Mouse (Mus musculus) adrenal gland, adult 18-20 months (tissue): ENCODE data around the gene Lsamp. TPM values are rescaled to one million over a fixed set of nuclear protein-coding genes. Genes with fewer than 3 reads are reported as not detected.

ENCODE experiments used
- DNase-seq, 2 experiments: peaks; one replicate each; pipeline ENCODE4 v3.0.0; 2021 to 2022; ENCODE audit warnings: low spot score in 2 of 2
- total RNA-seq, 2 experiments: library from RNA; stranded (reverse); gene quantifications; 1 replicate in 1 of 2; 2 replicates in 1 of 2; pipeline ENCODE4 v1.2.3; 2021

Gene Lsamp
- total RNA-seq, 2 experiments from 2014 or later, result 5.9 to 9.4 TPM

GRCm38 (mm10) chr16:41524266-41524665 lies 1540.1 kb downstream of the Lsamp start:
- no peak for DNase-seq

DNA sequence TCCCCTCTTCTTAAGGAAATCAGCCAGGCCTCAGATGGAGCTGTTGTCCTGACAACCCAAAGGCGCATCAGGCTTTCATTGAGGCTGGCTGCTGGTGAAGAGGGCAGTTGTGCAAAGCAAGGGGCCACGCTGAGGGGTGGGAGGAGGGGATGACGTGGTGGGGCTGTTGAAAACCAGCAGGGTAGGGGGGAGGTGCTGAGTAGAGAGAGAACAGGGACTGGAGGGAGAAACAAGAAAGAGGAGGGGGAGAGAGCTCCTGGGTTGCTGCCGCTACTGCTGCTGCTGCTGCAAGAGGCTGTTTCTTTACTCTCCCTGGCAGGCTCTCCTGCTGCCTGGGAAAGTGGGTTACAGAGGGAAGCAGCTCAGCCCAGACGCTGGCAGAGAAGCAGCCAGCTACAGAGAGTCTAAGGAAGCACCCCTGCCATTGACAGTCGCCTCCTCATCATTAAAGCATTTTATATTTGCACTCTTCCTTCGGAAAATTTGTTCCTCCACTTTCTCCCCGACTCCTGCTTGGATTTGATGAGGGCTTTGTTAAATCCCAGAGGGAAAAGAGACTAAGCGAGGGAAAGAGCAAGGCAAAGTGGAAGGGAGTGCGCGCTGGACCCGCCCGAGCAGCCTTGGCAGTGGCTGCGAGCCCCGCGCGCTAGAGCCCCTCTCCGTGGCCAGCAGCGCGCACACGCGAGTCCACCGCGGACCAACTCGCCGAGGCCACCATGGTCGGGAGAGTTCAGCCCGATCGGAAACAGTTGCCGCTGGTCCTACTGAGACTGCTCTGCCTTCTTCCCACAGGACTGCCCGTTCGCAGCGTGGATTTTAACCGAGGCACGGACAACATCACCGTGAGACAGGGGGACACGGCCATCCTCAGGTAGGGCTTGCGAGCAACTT lies 1548.7 kb downstream of the Lsamp start:
- DNase-seq, result no peak

GRCm38 (mm10) chr16:41533686-41534085 lies 1549.5 kb downstream of the Lsamp start:
- no peak for DNase-seq

DNA sequence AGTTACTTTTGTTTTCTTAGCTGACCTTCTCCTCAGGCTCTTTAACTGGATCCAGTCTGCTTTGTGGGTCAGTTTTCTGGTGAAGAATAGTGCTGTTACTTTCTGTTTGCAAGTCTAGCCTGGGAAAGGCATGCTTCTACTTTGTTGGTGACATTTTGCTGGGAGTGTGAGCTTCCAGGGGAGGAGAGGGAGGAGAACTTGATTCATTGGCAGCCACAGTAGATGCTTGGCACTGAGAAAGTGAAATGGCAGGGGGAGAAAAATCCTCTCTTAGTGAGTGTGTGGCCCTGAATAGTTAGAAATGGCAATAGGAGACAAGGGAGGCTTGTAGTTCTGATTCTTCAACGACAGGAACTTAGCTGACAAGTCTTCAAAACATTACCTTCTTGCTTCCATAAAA lies 1551.6 kb downstream of the Lsamp start:
- no peak for DNase-seq

DNA sequence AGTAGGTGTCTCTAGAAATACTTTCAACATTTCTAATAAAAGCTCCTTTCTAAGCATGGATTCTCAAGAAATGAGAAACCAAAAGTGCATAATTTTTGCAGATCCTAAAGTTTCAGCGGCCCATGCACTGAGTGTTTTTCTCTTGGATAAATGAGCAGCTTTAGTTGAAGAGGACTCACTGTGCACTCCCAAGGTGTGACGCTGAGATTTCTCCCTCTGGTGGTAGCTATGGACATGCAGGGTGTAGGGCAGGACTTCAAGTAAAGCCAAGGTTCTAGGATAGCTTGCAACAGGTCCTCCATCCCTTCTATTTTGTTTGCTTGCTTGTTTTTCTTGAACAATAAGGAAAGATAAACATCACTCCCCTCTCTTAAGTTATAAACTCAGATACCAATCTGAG lies 1558.5 kb downstream of the Lsamp start:
- DNase-seq, result no peak

DNA sequence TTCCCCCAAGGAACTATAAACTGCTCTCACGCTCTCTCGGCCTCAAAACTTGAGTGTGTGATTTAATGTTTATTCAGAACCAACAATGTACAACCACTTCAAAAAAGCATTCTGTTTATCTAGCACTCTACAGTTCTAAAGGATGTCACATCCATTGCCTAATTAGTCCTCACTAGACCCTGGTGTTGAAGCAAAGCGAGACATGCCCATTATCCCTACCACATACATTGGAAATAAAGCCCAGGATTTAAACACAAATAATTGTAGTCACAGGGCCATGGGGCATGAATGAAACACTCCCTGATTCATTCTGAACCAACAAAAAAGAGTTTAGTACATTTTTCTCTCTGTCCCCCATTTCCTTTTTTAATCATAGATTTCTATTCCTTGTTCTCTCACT lies 1567.0 kb downstream of the Lsamp start:
- no peak for DNase-seq

- no peak for DNase-seq
Observed at GRCm38 (mm10) chr16:41551851-41552262, 1567.7 kb downstream of the Lsamp start.

GRCm38 (mm10) chr16:41557104-41557503 lies 1572.9 kb downstream of the Lsamp start:
- no peak for DNase-seq

GRCm38 (mm10) chr16:41565233-41565632 lies 1581.1 kb downstream of the Lsamp start:
- no peak for DNase-seq

GRCm38 (mm10) chr16:41588675-41589301 lies 1604.6 kb downstream of the Lsamp start:
- DNase-seq, result no peak

DNA sequence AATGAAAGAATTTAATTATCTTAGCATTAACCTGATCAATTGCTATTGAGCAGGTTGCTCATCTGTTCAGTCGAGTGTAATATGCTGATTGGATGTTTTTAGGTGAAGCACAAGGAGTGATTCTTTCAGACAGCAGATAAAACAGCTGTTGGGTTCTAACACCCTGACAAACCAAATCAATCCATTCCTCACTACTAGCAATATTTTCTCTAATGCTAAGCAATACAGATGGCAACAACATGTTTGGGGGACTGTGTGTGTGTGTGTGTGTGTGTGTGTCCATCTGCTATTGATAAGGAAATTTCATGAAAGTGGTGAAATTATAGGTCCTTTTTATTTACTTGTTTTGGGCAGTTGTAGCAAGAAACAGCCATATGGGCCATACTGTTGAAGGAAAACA lies 1628.1 kb downstream of the Lsamp start:
- no peak for DNase-seq

- no peak for DNase-seq
Observed at GRCm38 (mm10) chr16:41623871-41624270, 1639.7 kb downstream of the Lsamp start.

DNA sequence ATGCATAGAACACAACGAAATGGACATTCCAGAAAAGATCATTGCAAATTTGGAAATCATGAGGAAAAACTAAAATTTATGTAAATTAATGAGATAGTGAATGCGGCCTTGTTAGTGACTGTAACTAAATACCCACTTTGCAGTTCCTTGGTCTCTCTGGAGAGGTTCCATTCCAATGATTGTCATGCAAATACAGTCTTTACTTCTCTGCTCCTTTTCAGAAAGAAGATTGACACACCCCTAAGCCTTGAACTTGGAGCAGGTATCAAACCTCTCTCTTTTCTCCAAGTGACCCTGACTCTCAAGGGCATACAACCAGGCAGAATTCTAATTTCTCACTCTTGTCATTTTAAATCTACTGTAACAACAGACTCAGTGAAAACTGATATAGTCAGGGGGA lies 1649.7 kb downstream of the Lsamp start:
- no peak for DNase-seq

- no peak for DNase-seq
Observed at GRCm38 (mm10) chr16:41640876-41641275, 1656.7 kb downstream of the Lsamp start.

DNA sequence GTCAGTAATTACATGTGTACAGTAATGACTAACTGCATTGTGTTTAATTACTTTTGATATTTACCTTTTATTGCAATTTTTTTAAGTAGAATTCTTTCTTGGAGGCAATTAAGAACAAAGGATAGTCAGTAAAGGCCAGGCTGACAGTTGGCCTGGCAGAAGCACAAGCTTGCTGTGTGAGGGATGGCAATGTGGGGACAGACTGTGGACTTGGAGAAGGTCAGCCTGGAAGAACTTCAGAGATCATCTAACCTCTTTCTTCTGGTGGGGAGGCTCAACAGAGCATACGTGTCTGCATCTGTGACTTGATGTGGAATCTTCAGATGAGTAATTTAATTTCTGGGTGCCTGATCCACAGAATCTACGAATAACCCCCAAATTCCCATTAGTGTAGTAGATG lies 1669.1 kb downstream of the Lsamp start:
- DNase-seq, result no peak

- DNase-seq, result no peak
Observed at GRCm38 (mm10) chr16:41674316-41675038, 1690.3 kb downstream of the Lsamp start.

- DNase-seq, result no peak
Observed at GRCm38 (mm10) chr16:41675774-41676173, 1691.6 kb downstream of the Lsamp start.

DNA sequence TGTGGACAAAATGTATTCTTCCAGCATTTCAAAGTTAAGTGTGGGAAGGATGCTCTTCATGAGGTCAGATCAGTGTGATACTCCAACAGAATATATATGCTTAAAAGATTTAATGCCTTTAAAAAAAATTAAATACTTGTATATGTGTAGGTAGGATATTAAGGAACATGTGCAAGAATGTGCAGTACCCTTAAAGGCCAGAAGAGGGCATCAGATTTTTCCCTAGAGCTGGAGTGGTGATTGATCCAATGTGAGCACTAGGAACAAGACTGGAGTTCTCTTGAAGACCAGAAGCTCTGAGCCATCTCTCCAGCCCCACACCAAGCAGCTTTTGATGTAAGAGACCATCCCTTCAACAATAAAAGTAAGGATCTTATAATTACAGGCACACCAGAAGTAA lies 1708.3 kb downstream of the Lsamp start:
- DNase-seq, result peak in 1 of 2 experiments; percentile 22

GRCm38 (mm10) chr16:41701790-41702428 lies 1717.7 kb downstream of the Lsamp start:
- no peak for DNase-seq

DNA sequence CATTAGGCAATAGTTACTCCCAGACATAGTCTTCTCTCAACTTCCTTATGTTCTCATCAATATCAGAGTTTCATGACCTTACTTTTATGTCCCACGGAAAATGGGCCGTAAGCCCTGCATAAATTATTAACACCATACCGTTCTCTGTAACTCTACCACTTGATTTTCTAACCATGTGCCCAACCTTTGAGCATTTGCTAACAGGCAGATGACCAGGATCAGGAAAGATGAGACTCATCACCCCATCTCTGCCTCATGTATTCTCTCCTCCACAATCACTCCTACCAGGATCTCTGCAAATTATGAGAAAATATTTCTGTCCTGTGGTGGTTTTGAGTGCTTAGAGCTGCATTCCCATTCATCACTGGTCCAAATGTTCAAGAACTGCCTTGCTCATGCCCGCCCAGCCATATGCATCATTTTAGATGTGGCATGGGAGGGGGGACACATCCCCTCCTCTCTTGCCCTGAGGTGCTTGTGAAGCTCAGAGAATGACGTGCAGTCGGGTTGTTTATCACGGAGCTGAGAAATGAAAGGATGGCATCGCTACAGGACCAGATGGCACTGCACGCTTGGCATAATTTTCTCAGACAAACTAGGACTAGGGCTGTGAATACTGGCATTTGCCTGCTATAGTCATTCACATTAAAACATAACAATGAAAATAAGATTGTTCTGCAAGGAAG lies 1744.9 kb downstream of the Lsamp start:
- DNase-seq, result no peak

- DNase-seq, result no peak
Observed at GRCm38 (mm10) chr16:41729911-41730310, 1745.8 kb downstream of the Lsamp start.
